Mouse (Mus musculus): ENCODE data around the gene Thap7. TPM values are rescaled to one million over a fixed set of nuclear protein-coding genes. Genes with fewer than 3 reads are reported as not detected.
"Not testable (repeated sequence)": the region's sequence is repeated elsewhere in the genome, so short reads cannot be mapped to it uniquely, and the experiment has no call there.

The Thap7 gene
- total RNA-seq, 2 experiments from 2014 or later, result 39.6 to 44.0 TPM

GRCm38 (mm10) chr16:17532676-17533329, 1.9 kb upstream of the Thap7 start:
- no peak for DNase-seq (ENCODE audit: low spot score in 2 of 2)

GRCm38 (mm10) chr16:17532271-17532670, 1.3 kb upstream of the Thap7 start:
- DNase-seq (ENCODE audit: low spot score in 2 of 2), result no peak

GRCm38 (mm10) chr16:17529981-17530586, 852 bp downstream of the Thap7 start:
- DNase-seq (ENCODE audit: low spot score in 2 of 2), result peak in 1 of 2 experiments; percentile 28

GRCm38 (mm10) chr16:17528276-17528675, 2.7 kb downstream of the Thap7 start:
- no peak for DNase-seq (ENCODE audit: low spot score in 2 of 2)

- no peak for DNase-seq (ENCODE audit: low spot score in 2 of 2)
These were observed 3.3 kb downstream of the Thap7 start for GRCm38 (mm10) chr16:17527606-17528005.

- DNase-seq (ENCODE audit: low spot score in 2 of 2), result no peak
These were observed 4.7 kb downstream of the Thap7 start for GRCm38 (mm10) chr16:17526223-17526622.

- no peak for DNase-seq (ENCODE audit: low spot score in 2 of 2)
These were observed 5.4 kb downstream of the Thap7 start for GRCm38 (mm10) chr16:17525524-17525923.

GRCm38 (mm10) chr16:17524156-17524555, 6.8 kb downstream of the Thap7 start:
- DNase-seq (ENCODE audit: low spot score in 2 of 2), result no peak

- no peak for DNase-seq (ENCODE audit: low spot score in 2 of 2)
These were observed 12.0 kb downstream of the Thap7 start for GRCm38 (mm10) chr16:17518910-17519309.

GRCm38 (mm10) chr16:17511431-17511830, 19.5 kb downstream of the Thap7 start:
- DNase-seq (ENCODE audit: low spot score in 2 of 2), result no peak

GRCm38 (mm10) chr16:17510686-17511085, 20.2 kb downstream of the Thap7 start:
- DNase-seq (ENCODE audit: low spot score in 2 of 2), result no peak

GRCm38 (mm10) chr16:17510143-17510542, 20.8 kb downstream of the Thap7 start:
- DNase-seq (ENCODE audit: low spot score in 2 of 2), result no peak

GRCm38 (mm10) chr16:17509240-17509597, 21.7 kb downstream of the Thap7 start:
- DNase-seq (ENCODE audit: low spot score in 2 of 2), result no peak

GRCm38 (mm10) chr16:17508546-17509239, 22.2 kb downstream of the Thap7 start, which contains the start of gene Lztr1:
TSS of gene Lztr1 (plus strand) at chr16:17508688.
- DNase-seq (ENCODE audit: low spot score in 2 of 2), result peak; percentile 87 to 95

- DNase-seq (ENCODE audit: low spot score in 2 of 2), result not testable (repeated sequence)
These were observed 22.9 kb downstream of the Thap7 start for GRCm38 (mm10) chr16:17508031-17508430.

- no peak for DNase-seq (ENCODE audit: low spot score in 2 of 2)
These were observed 23.9 kb downstream of the Thap7 start for GRCm38 (mm10) chr16:17507018-17507552.

- no peak for DNase-seq (ENCODE audit: low spot score in 2 of 2)
These were observed 28.3 kb downstream of the Thap7 start for GRCm38 (mm10) chr16:17502681-17503080.

- DNase-seq (ENCODE audit: low spot score in 2 of 2), result no peak
These were observed 31.6 kb downstream of the Thap7 start for GRCm38 (mm10) chr16:17499249-17499883.

- peak; percentile 85 to 94 for DNase-seq (ENCODE audit: low spot score in 2 of 2)
These were observed 34.2 kb downstream of the Thap7 start for GRCm38 (mm10) chr16:17496499-17497305.

- peak in 1 of 2 experiments; percentile 37 for DNase-seq (ENCODE audit: low spot score in 2 of 2)
These were observed 38.9 kb downstream of the Thap7 start for GRCm38 (mm10) chr16:17491896-17492561.
